Mouse (Mus musculus): ENCODE data around the gene Fh1.
A peak's percentile ranks its signal among the peaks of the same experiment; 100 is the strongest.

Fh1 gene

DNA sequence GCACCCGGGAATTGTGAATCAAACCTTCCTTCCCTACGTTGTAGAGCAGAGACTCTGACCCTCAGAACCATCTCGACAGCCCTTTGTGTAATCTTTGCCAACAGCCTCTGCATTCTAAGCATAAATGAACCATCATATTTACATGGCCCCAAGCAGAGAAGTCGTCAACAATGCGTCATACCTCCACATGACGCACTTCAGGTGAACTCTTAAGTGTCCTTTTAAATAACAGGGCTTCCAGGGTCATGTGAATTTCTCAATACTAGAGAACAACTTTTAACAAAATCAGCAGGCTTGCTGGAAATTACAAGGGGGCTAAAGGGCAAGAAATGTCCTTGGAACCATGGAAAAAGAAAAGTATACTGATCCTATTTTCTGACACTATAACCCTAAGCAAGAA, 1.8 kb downstream of the Fh1 start:
- no peak for DNase-seq (ENCODE audit: low read depth, low spot score)

DNA sequence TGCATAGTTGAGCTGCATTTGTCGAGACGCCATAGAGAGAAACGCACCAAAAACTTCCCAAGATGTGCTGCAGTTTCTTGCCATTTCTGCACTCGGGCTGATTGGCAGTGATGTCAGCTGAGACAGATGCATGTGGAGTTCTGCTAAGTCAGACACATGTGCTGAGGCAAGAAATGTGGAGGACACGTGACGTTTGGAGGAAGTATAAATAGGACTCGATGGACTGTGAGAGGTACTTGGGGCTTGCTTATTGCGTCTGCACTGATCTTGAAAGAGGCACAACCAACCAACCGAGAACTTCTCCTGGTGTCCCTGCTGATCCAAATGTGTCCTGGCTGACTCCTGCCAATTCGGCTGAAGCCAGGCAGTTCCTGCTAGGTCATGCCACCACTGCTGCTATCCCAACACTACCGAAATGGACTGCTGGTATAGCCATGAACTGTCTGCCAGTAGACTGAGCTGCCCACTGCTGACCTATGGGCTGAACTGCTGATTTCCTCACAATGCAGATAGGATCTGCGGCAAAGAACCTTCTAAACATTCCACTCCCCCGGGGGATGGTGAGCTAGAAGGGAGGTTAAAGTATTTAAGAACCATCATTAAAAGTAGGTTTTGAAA, 5.5 kb downstream of the Fh1 start, which contains the start of gene Kmo:
Gene Kmo, plus strand, starts transcription at position 568 of the 618 bp plus-strand sequence.
- DNase-seq (ENCODE audit: low read depth, low spot score): no peak

DNA sequence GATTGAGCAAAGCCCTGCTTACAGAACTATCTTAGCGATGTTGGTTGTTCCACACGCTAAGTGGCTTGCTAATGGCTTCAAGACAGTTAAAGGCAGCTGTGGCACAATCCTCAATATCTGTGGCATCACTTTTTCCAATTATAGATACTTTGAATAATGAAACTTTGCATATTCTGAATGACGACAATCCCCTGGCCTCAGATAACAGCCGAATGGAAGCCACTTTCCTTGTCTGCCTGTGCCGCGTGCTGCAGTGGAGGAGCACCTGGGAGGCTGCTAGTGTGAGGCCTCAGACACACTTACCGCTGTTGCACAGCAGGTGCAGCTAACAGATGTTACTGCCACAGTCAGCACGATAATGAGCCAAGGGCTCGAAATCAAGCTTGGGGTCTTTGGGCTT, 10.4 kb downstream of the Fh1 start:
- DNase-seq (ENCODE audit: low read depth, low spot score): no peak

DNA sequence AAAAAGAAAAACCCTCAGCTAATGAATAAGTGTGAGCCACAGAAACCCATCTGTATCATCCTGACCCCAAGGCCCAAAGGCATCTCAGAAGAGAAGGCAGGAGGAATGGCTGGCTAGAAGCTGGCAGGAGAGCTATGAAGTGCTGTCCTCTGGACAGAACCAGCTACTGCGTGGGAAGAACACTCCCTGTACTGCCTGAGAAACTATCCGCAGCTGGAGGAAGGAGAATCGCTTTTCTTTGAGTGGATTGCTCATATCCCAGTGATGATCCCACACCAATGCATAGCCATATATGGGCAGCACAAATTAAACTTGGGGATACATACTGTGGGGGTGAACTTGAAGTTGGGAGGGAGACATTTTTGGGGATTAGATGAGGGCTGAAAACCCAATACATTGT, 16.7 kb downstream of the Fh1 start:
- no peak for DNase-seq (ENCODE audit: low read depth, low spot score)

DNA sequence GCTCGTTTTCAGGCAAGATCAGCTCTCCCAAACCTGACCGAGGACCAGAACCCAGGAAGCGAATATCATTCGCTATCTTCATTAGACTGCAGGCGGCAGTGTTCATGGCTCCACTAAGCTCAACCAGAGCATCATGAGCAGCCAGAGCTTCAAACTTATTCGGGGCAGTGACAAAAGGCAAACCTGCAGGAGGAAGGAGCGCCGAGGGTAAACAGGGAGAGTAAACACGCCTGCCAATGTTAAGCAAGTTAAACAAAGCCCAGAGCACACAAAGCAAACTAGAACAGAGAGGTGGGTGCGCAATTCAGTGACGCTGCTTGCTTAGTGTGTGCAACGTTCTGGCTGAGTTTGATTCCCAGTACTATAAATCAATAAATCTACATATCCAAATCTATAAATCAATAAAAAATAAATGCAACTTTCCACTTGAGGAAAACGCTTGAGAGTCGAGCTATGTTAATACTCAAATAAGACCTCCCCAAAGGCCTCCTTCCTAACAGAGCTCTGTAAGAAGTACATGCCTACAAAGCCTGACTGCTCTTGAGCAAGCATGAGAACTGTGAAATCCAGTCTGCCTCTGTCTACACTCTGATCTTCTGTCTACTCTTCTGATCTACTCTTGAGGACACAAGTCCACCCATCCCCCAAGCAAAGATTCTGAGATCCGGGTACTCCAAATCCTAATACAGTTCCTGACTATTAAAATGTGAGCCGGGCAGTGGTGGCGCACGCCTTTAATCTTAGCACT, 17.4 kb downstream of the Fh1 start:
- no peak for DNase-seq (ENCODE audit: low read depth, low spot score)

DNA sequence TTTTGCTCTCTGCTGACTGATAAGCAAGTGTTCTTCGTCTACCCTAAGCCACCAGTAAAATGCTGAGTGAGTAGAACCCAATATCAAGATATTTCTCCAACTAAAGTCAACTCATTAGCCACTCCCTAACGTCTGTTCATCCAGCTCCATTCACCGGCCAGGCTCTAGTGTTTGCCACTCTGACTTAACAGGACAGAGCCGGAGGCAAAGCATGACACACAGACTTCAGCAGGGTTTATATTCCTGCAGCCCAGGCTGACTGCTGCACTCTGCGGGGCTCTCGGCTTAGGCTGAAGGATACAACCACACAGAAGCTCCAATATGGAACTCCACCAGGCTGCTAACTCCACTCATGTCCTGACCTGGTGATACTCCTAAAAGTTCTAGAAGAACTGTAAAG, 18.1 kb downstream of the Fh1 start:
- DNase-seq (ENCODE audit: low read depth, low spot score): no peak

DNA sequence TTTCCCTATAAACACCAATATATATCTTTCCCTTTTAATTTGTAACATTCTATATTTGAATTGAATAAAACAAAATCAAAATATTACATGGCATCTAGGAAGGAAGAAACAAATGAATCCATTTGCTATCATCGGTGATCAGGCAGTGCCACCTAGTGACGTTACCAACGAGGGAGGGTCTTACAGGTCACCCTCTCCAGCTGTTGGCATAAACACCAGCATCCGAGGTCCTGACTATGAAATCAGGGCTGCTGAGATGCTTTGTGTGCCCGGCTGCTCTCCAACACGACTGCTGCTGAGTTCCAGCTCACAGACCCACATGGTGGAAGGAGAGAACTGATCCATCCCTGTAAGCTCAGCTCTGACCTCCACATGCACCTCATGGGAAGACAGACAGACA, 22.0 kb downstream of the Fh1 start:
- DNase-seq (ENCODE audit: low read depth, low spot score): no peak

DNA sequence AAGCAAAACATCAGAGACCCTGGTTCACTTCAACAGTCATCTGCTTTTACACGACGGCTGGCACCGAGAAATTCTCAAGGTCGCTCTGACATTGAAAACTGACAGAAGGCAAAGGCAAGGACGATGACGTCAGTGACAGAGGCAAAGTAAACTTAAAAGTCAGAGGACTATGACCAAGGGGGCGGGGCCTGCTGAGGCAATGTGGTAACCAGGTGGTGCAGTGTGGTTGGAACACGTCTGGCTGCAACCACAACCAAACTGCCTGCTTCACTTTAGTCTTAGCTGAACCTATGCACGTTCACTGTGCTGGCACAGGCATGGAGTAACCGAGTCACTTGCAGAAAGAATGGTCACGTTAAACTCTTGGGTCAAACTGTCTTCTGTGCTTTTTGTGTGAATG, 23.2 kb downstream of the Fh1 start:
- peak; percentile 28 for DNase-seq (ENCODE audit: low read depth, low spot score)

DNA sequence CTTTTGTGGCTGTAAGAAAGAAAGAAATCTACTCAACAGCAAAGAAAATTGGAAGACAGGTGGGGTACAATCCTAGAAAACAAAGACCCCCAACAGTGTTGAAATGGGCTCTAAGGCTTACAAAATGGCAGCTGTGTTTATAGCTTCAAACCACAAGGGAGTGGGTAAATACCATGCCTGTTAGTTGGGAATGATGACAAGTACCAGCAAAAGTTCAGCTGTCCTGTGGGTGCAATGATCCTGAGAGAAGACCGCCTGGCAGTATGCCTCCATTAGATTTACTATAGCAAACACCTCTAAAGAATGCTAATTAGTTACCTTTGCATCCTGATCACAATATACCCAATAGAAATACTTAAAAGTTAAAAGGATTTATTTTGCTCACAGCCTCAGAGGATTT, 32.6 kb downstream of the Fh1 start:
- DNase-seq (ENCODE audit: low read depth, low spot score): no peak

DNA sequence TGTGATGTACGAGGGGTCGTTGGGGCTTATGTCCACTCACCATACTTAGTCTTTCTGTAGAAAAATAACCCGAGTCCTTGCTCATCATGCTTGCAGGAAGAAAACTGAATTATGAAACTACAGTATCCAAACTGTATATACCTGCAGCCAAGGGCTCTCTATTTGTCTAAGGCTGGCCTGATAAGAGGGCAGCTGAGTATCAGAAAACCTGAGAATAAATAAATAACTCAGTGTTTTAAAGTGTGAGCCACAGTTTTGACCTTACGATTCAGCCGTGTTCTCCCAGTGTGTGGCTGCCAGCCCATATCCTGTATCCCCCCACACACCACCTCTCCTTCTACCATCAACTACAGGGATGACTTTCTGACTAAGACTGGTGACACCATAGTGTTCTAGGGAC, 38.8 kb downstream of the Fh1 start:
- DNase-seq (ENCODE audit: low read depth, low spot score): no peak

DNA sequence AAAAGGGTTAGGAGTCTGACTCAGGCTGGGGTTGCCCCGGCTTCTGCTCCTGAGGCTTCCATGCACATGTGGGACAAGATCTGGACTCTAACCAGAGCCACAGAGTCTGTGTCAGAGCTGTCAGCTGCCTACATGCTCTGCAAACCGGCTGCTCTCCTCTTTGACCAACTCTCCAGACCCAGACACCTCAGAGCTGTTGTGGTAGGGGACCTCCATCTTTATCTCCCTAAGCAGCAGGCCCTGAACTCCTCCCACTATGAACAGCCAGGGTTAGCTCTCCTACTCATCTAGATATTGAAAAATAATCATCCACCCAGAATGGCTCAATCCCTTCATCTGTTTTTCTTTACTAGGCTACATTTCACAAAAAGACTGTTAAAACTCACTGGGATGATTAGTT, 40.2 kb downstream of the Fh1 start:
- no peak for DNase-seq (ENCODE audit: low read depth, low spot score)

DNA sequence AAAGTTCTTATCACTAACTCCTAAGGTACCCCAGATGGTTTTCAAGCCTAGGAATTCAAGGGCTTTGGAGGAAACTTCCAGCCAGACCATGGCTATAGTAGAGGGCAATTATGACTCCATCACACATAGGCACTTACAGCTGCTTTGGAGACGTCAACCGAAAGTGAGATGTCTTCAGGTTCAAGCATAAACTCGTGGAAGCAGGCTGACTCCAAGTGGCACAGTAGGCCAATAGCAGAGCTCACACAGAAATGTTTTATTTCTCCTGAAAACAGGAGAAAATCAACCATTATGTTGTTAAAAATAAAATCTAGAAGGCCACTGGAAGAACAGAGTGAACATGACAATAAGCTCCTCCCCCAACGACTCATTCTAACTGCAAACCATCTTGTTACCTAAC, 42.6 kb downstream of the Fh1 start:
- DNase-seq (ENCODE audit: low read depth, low spot score): no peak

DNA sequence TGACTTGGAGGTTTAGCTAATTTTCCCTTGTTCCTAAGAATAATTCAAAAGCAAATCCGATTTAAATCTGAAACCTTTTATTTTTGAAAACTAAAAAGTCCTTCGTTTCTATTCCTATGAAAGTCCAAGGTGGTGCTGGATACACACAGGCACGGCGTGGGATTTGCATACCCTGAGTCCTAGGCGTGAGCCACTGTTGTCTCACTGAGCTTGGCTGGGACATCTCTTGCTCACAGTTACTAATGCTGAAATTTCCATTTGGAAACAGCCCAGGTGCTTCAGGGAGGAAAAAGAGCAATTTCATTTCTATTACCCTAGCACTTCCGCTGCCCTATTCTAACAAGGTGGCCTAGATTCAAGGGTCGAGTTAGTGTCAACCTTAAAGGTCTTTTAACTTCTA, 45.1 kb downstream of the Fh1 start:
- no peak for DNase-seq (ENCODE audit: low read depth, low spot score)

DNA sequence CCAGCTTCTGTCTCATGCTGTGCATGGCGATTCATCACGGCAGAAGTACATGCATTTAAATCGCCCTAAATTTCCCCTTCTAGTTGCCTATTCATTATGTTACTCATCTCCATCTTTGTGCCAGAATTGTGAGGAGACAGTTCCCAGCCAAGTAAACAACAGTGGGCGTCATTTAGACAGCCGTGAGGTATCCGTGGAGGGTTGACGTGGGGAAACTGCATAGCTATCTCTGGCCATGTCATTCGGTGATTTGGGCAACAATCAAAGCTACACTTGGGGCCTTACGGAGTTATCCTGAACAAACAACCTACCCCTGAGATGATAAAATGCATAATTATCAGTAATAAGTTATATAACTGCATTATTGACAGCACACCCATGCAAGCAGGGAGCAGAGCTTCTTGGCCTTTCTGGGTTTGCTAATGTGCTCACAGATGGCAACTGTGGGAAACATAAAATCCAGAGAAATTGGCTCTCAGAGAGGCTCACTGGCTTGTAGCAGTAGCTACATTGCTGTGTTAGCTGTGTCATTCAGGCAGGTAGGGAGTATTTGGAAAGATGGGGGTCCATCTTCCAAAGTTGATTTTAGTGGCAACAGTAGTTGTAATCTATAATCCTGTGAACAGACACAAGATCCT, 45.7 kb downstream of the Fh1 start:
- DNase-seq (ENCODE audit: low read depth, low spot score): no peak

DNA sequence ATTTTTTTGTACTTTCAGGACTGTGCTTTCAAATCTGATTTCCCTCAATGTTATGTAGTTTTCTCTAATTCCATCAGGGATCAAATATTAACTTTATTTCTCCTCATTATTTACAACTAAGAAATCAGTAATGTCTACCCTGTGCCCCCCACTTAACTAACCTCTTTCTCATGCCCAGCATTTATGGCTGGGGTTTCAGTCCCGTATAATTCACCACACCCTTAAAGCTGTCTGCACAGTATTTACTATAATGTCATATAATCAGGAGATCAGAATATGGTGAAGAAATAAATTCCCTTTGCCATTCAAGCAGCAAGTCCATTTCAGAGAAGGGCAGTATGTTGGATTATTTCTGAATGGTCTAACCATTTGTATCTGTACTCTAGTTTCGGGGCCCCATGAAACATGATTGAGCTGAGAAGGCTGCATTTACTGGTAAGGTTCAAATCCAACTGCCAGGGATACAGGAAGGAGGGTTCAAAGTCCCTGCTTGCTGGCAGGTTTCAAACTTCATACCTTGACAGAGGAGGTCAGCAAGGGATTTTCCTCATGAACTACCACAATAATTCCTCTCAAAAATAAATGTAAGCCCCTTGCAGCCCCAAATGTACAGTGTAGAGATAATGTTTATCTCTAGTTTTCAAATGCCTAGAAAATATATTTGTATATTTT, 46.9 kb downstream of the Fh1 start:
- DNase-seq (ENCODE audit: low read depth, low spot score): no peak

DNA sequence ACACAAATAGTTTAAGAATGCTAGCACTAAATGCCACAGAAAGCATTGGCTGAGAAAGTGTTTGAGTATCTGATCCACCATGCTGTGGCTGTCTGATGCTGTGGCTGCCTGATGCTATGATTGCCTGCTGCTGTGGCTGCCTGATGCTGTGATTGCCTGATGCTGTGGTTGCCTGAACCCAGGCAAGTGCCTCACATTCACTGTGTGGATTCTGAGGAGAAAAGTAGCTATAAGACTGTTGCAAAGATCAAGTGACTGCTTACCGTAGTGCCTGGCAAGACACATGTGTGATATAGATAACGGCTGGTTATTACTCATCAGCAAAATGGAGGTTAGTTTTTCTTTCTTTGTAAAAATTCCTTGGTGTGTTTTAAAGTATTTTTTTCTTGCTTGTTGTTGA, 51.3 kb downstream of the Fh1 start:
- DNase-seq (ENCODE audit: low read depth, low spot score): no peak

DNA sequence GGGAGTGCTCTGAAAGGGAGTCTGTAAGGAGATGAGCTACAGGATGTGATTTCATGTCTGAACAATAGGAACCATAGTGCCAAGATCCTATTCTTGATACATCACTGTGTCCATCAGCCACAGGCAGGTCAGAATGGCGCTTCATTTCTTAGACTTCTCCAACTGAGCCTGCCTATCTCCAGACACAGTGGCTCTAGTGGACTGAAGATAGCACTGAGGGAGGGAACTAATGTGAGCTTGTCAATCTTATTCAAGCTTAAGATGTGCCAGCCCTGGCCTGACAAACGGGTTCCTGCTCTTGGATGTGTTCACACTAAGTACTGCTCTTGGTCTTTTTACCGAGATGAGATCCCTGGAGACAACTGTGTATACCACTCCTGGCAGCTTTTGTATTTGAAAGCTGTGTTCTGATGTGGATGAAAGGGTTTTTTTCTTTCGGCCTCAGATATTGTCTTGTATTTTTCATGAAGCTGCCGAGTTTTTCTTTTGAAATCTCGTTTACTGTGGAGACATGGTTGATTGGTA, 59.8 kb downstream of the Fh1 start:
- no peak for DNase-seq (ENCODE audit: low read depth, low spot score)

DNA sequence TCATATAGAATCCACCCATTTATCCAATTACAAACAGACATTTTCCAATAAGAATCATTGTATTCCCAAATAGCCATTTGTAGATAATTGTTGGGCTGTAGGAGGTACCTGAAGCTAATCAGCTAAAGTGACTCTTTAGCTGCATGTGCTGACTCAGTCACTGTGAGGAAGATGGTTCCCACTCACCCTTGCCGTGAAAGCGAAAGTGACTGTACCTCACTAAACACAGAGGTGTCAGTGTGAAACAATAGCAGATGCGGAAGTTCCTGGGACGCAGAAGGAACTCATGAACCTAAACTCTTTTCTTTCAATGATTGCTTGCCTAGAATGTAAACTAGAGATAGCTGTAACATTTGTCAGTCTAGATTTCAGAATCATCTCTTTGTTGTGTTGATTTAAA, 61.1 kb downstream of the Fh1 start:
- no peak for DNase-seq (ENCODE audit: low read depth, low spot score)

DNA sequence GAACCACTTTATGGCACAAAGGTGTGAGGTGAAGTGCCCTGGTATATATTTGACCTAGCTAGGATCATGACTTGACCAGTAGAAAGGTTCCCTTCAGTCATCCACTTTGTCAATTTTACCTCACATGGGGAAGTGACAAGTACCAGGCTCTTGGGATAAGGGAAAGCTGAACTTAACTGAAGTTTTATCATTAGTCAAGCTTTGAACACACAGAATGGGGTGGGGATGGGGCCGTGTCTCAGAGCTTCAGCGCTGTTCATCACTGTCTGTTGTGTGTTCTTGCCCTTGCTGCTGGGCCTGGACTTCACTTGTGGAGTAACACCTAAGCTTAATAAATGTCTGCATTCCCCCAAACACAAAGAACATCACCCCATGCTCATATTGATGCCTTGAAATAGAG, 63.1 kb downstream of the Fh1 start:
- DNase-seq (ENCODE audit: low read depth, low spot score): no peak

DNA sequence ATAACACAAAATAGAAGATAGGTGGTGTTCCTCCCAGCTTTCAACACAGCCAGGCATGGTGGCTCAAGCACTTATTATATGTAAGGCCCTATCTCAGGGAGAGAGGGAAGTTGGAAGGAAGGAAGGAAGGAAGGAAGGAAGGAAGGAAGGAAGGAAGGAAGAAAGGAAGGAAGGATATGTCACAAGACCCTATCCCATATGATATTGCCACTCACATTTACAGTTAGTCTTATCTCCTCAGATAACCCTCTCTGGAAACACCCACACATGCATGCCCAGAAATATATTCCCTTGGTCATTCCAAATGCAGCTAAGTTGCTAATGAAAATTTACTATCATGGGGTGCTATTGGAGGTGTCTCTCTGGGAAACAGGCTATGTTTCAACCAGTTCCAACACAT, 63.6 kb downstream of the Fh1 start:
- no peak for DNase-seq (ENCODE audit: low read depth, low spot score)

DNA sequence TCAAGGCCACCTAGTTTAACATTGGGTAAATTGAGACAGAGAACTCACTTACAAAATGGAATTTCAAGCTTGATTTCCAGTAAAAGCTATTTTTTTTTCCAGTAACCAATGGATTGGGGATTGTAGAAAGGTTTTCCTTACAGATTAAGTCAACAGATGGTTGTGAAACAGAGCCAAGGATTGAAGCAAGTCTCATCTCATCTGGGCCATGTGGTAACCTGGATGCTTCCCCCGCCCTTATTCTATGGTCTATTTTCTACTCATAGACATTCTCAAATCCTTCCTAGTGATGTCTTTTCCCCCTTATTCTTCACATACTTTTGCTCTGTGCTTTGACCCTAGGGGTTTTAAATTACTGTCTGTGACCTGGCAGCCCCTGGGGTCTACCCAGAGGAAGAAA, 70.8 kb downstream of the Fh1 start:
- DNase-seq (ENCODE audit: low read depth, low spot score): no peak

DNA sequence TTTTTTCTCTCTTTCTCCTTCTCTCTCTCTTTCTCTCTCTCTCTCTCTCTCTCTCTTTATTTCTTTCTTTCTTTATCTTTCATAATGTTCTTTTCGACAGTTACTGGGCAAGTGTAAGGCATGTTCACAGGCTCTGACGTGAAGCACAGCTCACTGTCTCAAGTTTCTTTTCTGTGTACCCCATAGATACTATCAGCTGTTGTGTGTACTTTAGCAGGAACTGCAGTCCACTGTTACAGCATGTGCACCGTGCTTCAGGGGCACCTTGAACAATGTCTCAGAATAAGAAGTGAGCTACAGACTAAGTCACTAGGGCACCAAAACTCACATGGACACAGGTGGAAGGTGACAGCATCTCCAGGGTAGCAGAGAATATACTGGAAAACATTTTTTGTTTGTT, 73.0 kb downstream of the Fh1 start:
- DNase-seq (ENCODE audit: low read depth, low spot score): no peak

Measured in ZHBTc4 (cell line).